Mouse (Mus musculus) heart, embryonic 13.5 days (tissue): ENCODE measurements at regions not wholly inside any gene's neighbourhood (a gene's known extent, or its start where the extent isn't known, plus 50 kb on each side); places are given as distances from the start of the nearest gene placed in this dataset.
A peak's percentile ranks its signal among the peaks of the same experiment; 100 is the strongest.

Source experiments
- ATAC-seq: fragments of 200-750 bp; cut with Nextera tagmentation; 2 replicates; pipeline ENCODE4 v1.8.0; 2017; ENCODE audit warnings: moderate TSS enrichment; ENCODE audit not compliant: insufficient number of reproducible peaks, low FRiP score, low TSS enrichment; ENCODE audit errors: extremely low read depth
- H3K27ac ChIP-seq: fragments of 300-500 bp; sonication (generic); replicated peaks from 2 replicates; pipeline ENCODE4 v1.5.1; 2015; ENCODE audit warnings: moderate library complexity, mild to moderate bottlenecking, inconsistent platforms
- H3K27me3 ChIP-seq: fragments of 300-500 bp; sonication (generic); replicated peaks from 2 replicates; pipeline ENCODE4 v1.6.1; 2015; ENCODE audit warnings: mild to moderate bottlenecking, inconsistent platforms
- H3K36me3 ChIP-seq: fragments of 300-500 bp; sonication (generic); 2 replicates; pipeline ENCODE4 v1.6.1; 2015; ENCODE audit warnings: mild to moderate bottlenecking, inconsistent platforms
- H3K4me1 ChIP-seq: fragments of 300-500 bp; sonication (generic); 2 replicates; pipeline ENCODE4 v1.6.1; 2015; ENCODE audit warnings: inconsistent platforms
- H3K4me2 ChIP-seq: fragments of 300-500 bp; sonication (generic); 2 replicates; pipeline ENCODE4 v1.6.1; 2015; ENCODE audit warnings: inconsistent platforms, mild to moderate bottlenecking, moderate library complexity
- H3K4me3 ChIP-seq: fragments of 300-500 bp; sonication (generic); 2 replicates; pipeline ENCODE4 v1.5.1; 2015; ENCODE audit warnings: moderate library complexity, mild to moderate bottlenecking, inconsistent platforms
- H3K9ac ChIP-seq: fragments of 300-500 bp; sonication (generic); 2 replicates; pipeline ENCODE4 v1.6.1; 2015; ENCODE audit warnings: inconsistent platforms, mild to moderate bottlenecking, moderate library complexity
- H3K9me3 ChIP-seq: fragments of 300-500 bp; sonication (generic); 2 replicates; pipeline ENCODE4 v1.6.1; 2016; ENCODE audit warnings: inconsistent platforms
- WGBS: fragments of 180-500 bp; shearing (Covaris S2); methylation state at CpG from one replicate; pipeline ENCODE4 v1.1.7; 2015; ENCODE audit warnings: mixed read lengths; 5-methylcytosine and 5-hydroxymethylcytosine counted together

GRCm38 (mm10) chr7:136707200-136708003, 187.0 kb upstream of the Mgmt start:
- WGBS: 51% methylated on average over 12 of the region's 12 CpGs
- Histone ChIP-seq H3K27ac (0 out of 2 replicates have a peak overlapping the region, but pooled peaks have one; percentile 2), H3K9ac (no peak overlapping the region), H3K36me3 (no peaks in the 10 kb centered on the region), H3K9me3 (no peaks in the 10 kb centered on the region), H3K27me3 (0 out of 2 replicates have a peak, but pooled peaks cover 2% of the 10 kb centered on the region), H3K4me1 (peaks cover 17% of the 10 kb centered on the region), H3K4me2 (no peak overlapping the region), H3K4me3 (no peak overlapping the region)
- no peak for ATAC-seq

GRCm38 (mm10) chr7:136708004-136708435, 186.4 kb upstream of the Mgmt start:
- H3K4me1 ChIP-seq: peaks cover 17% of the 10 kb centered on the region
- no peak for ATAC-seq
- H3K9me3 ChIP-seq: no peaks in the 10 kb centered on the region
- H3K36me3 ChIP-seq: no peaks in the 10 kb centered on the region
- H3K4me2 ChIP-seq: no peak overlapping the region
- H3K27ac ChIP-seq: 0 out of 2 replicates have a peak overlapping the region, but pooled peaks have one; percentile 2
- H3K4me3 ChIP-seq: no peak overlapping the region
- H3K27me3 ChIP-seq: 0 out of 2 replicates have a peak, but pooled peaks cover 2% of the 10 kb centered on the region
- no peak overlapping the region for H3K9ac ChIP-seq
- WGBS: 37% methylated on average over 5 of the region's 5 CpGs

GRCm38 (mm10) chr7:136710653-136711052, 183.8 kb upstream of the Mgmt start:
- H3K9ac ChIP-seq: no peak overlapping the region
- H3K27ac ChIP-seq: no peak overlapping the region
- no peak overlapping the region for H3K4me2 ChIP-seq
- H3K27me3 ChIP-seq: 0 out of 2 replicates have a peak, but pooled peaks cover 2% of the 10 kb centered on the region
- ATAC-seq: no peak
- H3K9me3 ChIP-seq: no peaks in the 10 kb centered on the region
- 66% methylated on average over 3 of the region's 3 CpGs for WGBS
- peaks cover 17% of the 10 kb centered on the region for H3K4me1 ChIP-seq
- H3K4me3 ChIP-seq: no peak overlapping the region
- no peaks in the 10 kb centered on the region for H3K36me3 ChIP-seq

DNA sequence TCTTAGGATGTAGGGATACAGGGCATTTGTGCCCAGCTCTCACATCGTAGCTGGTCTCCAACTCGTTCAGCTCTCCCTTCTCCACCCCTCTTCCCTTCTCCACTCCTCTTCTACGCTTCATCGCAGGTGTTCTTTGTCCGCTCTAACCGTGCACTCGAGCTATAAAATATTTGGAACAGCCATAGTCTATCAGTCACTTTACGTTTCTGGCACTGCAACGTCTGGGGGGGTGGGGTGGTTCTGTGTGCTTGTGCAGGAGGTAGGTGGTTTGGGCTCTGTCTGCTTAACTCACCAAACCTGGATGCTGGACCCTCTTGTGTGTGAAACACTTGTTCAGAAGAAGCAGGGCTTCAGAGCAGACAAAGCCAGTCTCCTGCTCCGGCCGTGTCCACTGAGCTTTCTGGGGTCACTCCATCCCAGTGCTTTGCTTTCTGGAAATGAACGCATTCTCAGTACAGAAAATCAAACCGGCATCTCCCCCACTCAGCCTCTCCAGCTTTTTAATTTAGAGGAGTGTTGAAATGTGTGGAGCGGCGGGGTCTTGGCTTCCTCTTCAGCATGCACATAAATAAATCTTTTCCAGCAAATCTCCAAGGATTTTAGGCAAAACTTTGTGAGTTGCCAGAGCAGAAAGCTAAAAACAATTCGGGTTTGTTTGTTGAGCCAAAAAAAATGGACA, 181.3 kb upstream of the Mgmt start:
- H3K36me3 ChIP-seq: no peaks in the 10 kb centered on the region
- peaks cover 5% of the 10 kb centered on the region for H3K4me1 ChIP-seq
- 60% methylated on average over 16 of the region's 16 CpGs for WGBS
- H3K9me3 ChIP-seq: no peaks in the 10 kb centered on the region
- H3K4me2 ChIP-seq: 0 out of 2 replicates have a peak overlapping the region, but pooled peaks have one; percentile 4
- H3K27me3 ChIP-seq: 0 out of 2 replicates have a peak, but pooled peaks cover 2% of the 10 kb centered on the region
- H3K27ac ChIP-seq: peak overlapping the region; percentile 39; the same call in 1 of the 2 replicates
- no peak for ATAC-seq
- no peak overlapping the region for H3K9ac ChIP-seq
- no peak overlapping the region for H3K4me3 ChIP-seq

DNA sequence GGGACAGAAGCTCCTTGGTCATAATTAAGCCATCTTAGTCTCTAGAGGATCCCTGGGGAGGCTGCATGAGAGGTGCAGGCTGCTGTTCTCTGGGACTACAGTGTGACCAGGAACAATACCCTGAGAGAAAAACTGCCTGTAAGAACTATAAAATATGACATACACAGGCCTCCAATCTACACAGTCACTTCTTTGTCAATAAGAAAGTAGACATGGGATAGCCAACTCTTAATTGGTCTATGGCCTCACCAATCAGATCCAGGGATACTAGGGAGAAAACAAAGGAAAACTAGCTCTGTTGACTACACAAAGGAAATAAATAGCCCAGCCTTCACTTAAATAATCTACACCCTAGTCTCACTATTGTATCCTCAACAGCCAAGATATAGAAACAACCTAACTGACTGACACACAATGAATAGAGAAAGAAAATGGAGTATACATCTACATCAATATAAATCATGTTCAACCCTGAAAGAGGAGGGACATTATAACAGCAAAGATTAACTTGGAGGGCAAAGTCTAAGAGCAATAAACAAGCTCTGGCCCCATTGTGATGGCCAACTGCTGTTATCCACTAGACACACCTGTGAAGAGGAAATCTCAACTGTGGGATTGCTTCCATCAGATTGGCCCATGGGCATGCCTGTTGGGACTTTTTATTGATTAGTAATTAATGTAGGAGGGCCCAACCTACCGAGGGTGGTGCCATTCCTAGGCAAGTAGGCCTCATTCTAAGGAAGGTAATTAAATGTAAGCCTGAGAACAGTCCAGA, 166.6 kb upstream of the Mgmt start:
- Histone ChIP-seq H3K9ac (no peak overlapping the region), H3K4me2 (no peak overlapping the region), H3K4me3 (no peak overlapping the region), H3K9me3 (no peaks in the 10 kb centered on the region), H3K36me3 (no peaks in the 10 kb centered on the region), H3K4me1 (no peaks in the 10 kb centered on the region), H3K27me3 (0 out of 2 replicates have a peak, but pooled peaks cover 2% of the 10 kb centered on the region), H3K27ac (no peak overlapping the region)
- WGBS: 58% methylated on average over 1 of the region's 1 CpGs
- ATAC-seq: no peak

GRCm38 (mm10) chr7:136742171-136742570, 152.2 kb upstream of the Mgmt start:
- H3K36me3 ChIP-seq: no peaks in the 10 kb centered on the region
- H3K4me1 ChIP-seq: no peaks in the 10 kb centered on the region
- H3K4me3 ChIP-seq: no peak overlapping the region
- H3K27me3 ChIP-seq: no peaks in the 10 kb centered on the region
- H3K9ac ChIP-seq: no peak overlapping the region
- H3K9me3 ChIP-seq: no peaks in the 10 kb centered on the region
- no peak for ATAC-seq
- no peak overlapping the region for H3K4me2 ChIP-seq
- H3K27ac ChIP-seq: no peak overlapping the region
- WGBS: 75% methylated on average over 2 of the region's 2 CpGs

- ATAC-seq: no peak
- no peak overlapping the region for H3K27ac ChIP-seq
- WGBS: 77% methylated on average over 8 of the region's 8 CpGs
Measured at GRCm38 (mm10) chr7:136745412-136745811, 149.0 kb upstream of the Mgmt start.

GRCm38 (mm10) chr7:136751477-136751876, 142.9 kb upstream of the Mgmt start:
- WGBS: 75% methylated on average over 4 of the region's 4 CpGs
- Histone ChIP-seq H3K4me2 (no peak overlapping the region), H3K4me3 (no peak overlapping the region), H3K27ac (no peak overlapping the region), H3K9ac (no peak overlapping the region), H3K9me3 (no peaks in the 10 kb centered on the region), H3K36me3 (no peaks in the 10 kb centered on the region), H3K27me3 (0 out of 2 replicates have a peak, but pooled peaks cover 3% of the 10 kb centered on the region), H3K4me1 (no peaks in the 10 kb centered on the region)
- ATAC-seq: no peak

More at GRCm38 (mm10) chr7:136745412-136745811, 149.0 kb upstream of the Mgmt start:
- Histone ChIP-seq H3K27me3 (no peaks in the 10 kb centered on the region), H3K9ac (no peak overlapping the region), H3K36me3 (no peaks in the 10 kb centered on the region), H3K4me3 (no peak overlapping the region), H3K4me2 (no peak overlapping the region), H3K4me1 (no peaks in the 10 kb centered on the region), H3K9me3 (no peaks in the 10 kb centered on the region)

DNA sequence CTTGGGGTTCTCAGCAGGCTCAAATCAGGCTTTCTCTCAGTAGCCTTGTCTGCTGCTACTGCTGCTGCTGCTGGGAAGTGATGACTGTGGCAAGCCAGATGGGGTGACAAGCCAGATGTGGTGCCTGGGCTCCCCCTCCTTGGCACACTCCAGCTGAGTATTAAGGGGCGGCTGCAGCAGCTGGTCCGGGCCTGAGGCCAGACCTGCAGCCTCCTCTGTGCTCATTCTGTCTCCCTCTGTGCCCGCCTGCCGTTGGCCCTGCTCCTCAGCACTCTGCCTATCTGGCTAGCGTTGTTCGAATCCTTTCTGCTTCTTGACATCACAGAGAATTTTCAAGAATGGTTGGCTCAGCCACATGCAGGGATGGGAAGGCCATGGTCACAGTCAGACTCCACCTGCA, 139.6 kb upstream of the Mgmt start:
- H3K4me2 ChIP-seq: no peak overlapping the region
- no peak for ATAC-seq
- 0 out of 2 replicates have a peak, but pooled peaks cover 9% of the 10 kb centered on the region for H3K27me3 ChIP-seq
- 66% methylated on average over 6 of the region's 6 CpGs for WGBS
- H3K9me3 ChIP-seq: no peaks in the 10 kb centered on the region
- H3K4me1 ChIP-seq: no peaks in the 10 kb centered on the region; the same call in 1 of the 2 replicates
- no peak overlapping the region for H3K27ac ChIP-seq
- H3K36me3 ChIP-seq: no peaks in the 10 kb centered on the region
- H3K4me3 ChIP-seq: no peak overlapping the region
- H3K9ac ChIP-seq: no peak overlapping the region

GRCm38 (mm10) chr7:136765026-136765425, 129.4 kb upstream of the Mgmt start:
- Histone ChIP-seq H3K9me3 (no peaks in the 10 kb centered on the region), H3K4me2 (no peak overlapping the region), H3K4me1 (no peaks in the 10 kb centered on the region), H3K36me3 (no peaks in the 10 kb centered on the region), H3K27ac (no peak overlapping the region), H3K4me3 (no peak overlapping the region), H3K9ac (no peak overlapping the region), H3K27me3 (peaks cover 9% of the 10 kb centered on the region; the same call in 1 of the 2 replicates)
- 42% methylated on average over 7 of the region's 7 CpGs for WGBS
- no peak for ATAC-seq

GRCm38 (mm10) chr7:136767231-136767630, 127.2 kb upstream of the Mgmt start:
- no peak overlapping the region for H3K4me2 ChIP-seq
- H3K4me1 ChIP-seq: no peaks in the 10 kb centered on the region
- no peaks in the 10 kb centered on the region for H3K9me3 ChIP-seq
- H3K27me3 ChIP-seq: 0 out of 2 replicates have a peak, but pooled peaks cover 4% of the 10 kb centered on the region
- 64% methylated on average over 9 of the region's 9 CpGs for WGBS
- no peak overlapping the region for H3K4me3 ChIP-seq
- H3K9ac ChIP-seq: no peak overlapping the region
- H3K36me3 ChIP-seq: no peaks in the 10 kb centered on the region
- no peak overlapping the region for H3K27ac ChIP-seq
- no peak for ATAC-seq
